Mouse (Mus musculus): ENCODE results near the gene Rcan3. TPM values are rescaled to one million over a fixed set of nuclear protein-coding genes. Genes with fewer than 3 reads are reported as not detected.
A peak's percentile ranks its signal among the peaks of the same experiment; 100 is the strongest.

Rcan3 gene
- polyA plus RNA-seq, 1 experiment from 2014 or later = 17.8 TPM

- Histone ChIP-seq H3K4me2 (ENCODE audit: low read length) (peak overlapping the region; percentile 25), H3K4me1 (replicated peaks; ENCODE audit: insufficient read depth, low read length) (peaks cover 16% of the 10 kb centered on the region; the same call in 1 of the 2 replicates), H3K4me3 (replicated peaks; ENCODE audit: low read depth, low read length) (no peak overlapping the region), H3K27ac (peak overlapping the region; percentile 48; the same call in 1 of the 2 replicates), H3K9ac (ENCODE audit: low read depth, low read length) (no peak overlapping the region), H3K36me3 (ENCODE audit: insufficient read depth, low read length) (0 out of 2 replicates have a peak, but pooled peaks cover 3% of the 10 kb centered on the region), H3K9me3 (replicated peaks; ENCODE audit: low read length) (no peaks in the 10 kb centered on the region), H3K27me3 (ENCODE audit: insufficient read depth, low read length) (no peaks in the 10 kb centered on the region)
- peak; percentile 44 for DNase-seq (ENCODE audit: low spot score)
- no peak for TF ChIP-seq CTCF (IDR thresholded peaks at IDR 0.05; ENCODE audit: low read depth)
- 34% methylated on average over 18 of the region's 18 CpGs for WGBS
- no peak for ATAC-seq (replicated peaks; ENCODE audit: low FRiP score, low read depth)
Measured at GRCm38 (mm10) chr4:135451360-135452015, 17.8 kb upstream of the Rcan3 start.

GRCm38 (mm10) chr4:135442473-135442872 is 8.8 kb upstream of the Rcan3 start:
- no peak for TF ChIP-seq CTCF (IDR thresholded peaks at IDR 0.05; ENCODE audit: low read depth)
- no peak for ATAC-seq (replicated peaks; ENCODE audit: low FRiP score, low read depth)
- Histone ChIP-seq H3K4me2 (ENCODE audit: low read length) (no peak overlapping the region), H3K27ac (no peak overlapping the region), H3K9ac (ENCODE audit: low read depth, low read length) (no peak overlapping the region), H3K9me3 (replicated peaks; ENCODE audit: low read length) (no peaks in the 10 kb centered on the region), H3K27me3 (ENCODE audit: insufficient read depth, low read length) (no peaks in the 10 kb centered on the region), H3K4me3 (replicated peaks; ENCODE audit: low read depth, low read length) (no peak overlapping the region), H3K4me1 (replicated peaks; ENCODE audit: insufficient read depth, low read length) (no peaks in the 10 kb centered on the region), H3K36me3 (ENCODE audit: insufficient read depth, low read length) (no peaks in the 10 kb centered on the region)
- DNase-seq (ENCODE audit: low spot score) = no peak
- 71% methylated on average over 5 of the region's 5 CpGs for WGBS

- H3K4me2 ChIP-seq (ENCODE audit: low read length) = no peak overlapping the region
- ATAC-seq (replicated peaks; ENCODE audit: low FRiP score, low read depth) (no peak), DNase-seq (ENCODE audit: low spot score) (peak; percentile 46)
- H3K27me3 ChIP-seq (ENCODE audit: insufficient read depth, low read length) = no peaks in the 10 kb centered on the region
- no peaks in the 10 kb centered on the region for H3K36me3 ChIP-seq (ENCODE audit: insufficient read depth, low read length)
- peak overlapping the region; percentile 51; the same call in 1 of the 2 replicates for H3K27ac ChIP-seq
- H3K9ac ChIP-seq (ENCODE audit: low read depth, low read length) = no peak overlapping the region
- 56% methylated on average over 9 of the region's 9 CpGs for WGBS
- H3K4me1 ChIP-seq (replicated peaks; ENCODE audit: insufficient read depth, low read length) = no peaks in the 10 kb centered on the region
- TF ChIP-seq CTCF (IDR thresholded peaks at IDR 0.05; ENCODE audit: low read depth) = peak; percentile 80
- no peaks in the 10 kb centered on the region for H3K9me3 ChIP-seq (replicated peaks; ENCODE audit: low read length)
- no peak overlapping the region for H3K4me3 ChIP-seq (replicated peaks; ENCODE audit: low read depth, low read length)
Measured at GRCm38 (mm10) chr4:135439904-135440522, 6.4 kb upstream of the Rcan3 start.

DNA sequence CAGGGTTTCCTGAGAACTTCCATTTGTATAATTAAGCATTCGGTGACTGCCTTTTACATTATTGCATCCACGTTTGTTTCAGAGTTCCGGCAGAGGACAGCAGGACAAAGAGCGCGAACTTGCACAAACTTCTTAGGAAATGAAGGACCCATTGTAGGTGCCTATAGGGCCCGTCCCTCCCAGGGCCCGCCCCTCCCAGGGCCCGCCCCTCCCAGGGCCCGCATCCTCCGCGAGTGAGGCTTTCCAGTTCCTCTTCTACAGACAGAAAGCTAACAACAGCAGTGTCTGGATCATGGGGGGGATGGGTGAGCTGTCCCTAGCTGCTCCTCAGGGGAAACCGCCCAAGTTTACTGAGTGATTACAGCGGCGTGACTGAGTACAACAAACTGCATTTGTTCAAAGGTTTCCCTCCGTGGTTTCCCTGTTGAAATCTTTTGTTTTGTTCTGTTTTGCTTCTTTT is 5.6 kb upstream of the Rcan3 start:
- TF ChIP-seq CTCF (IDR thresholded peaks at IDR 0.05; ENCODE audit: low read depth) = 0 out of 2 replicates have a peak, but pooled peaks have one; percentile 2
- ATAC-seq (replicated peaks; ENCODE audit: low FRiP score, low read depth) (peak; percentile 83), DNase-seq (ENCODE audit: low spot score) (peak; percentile 87)
- H3K36me3 ChIP-seq (ENCODE audit: insufficient read depth, low read length) = no peaks in the 10 kb centered on the region
- H3K4me1 ChIP-seq (replicated peaks; ENCODE audit: insufficient read depth, low read length) = 0 out of 2 replicates have a peak, but pooled peaks cover 3% of the 10 kb centered on the region
- H3K9ac ChIP-seq (ENCODE audit: low read depth, low read length) = 0 out of 2 replicates have a peak overlapping the region, but pooled peaks have one; percentile 20
- H3K4me3 ChIP-seq (replicated peaks; ENCODE audit: low read depth, low read length) = 0 out of 2 replicates have a peak overlapping the region, but pooled peaks have one; percentile 8
- H3K27me3 ChIP-seq (ENCODE audit: insufficient read depth, low read length) = no peaks in the 10 kb centered on the region
- H3K4me2 ChIP-seq (ENCODE audit: low read length) = peak overlapping the region; percentile 45
- H3K9me3 ChIP-seq (replicated peaks; ENCODE audit: low read length) = no peaks in the 10 kb centered on the region
- 2% methylated on average over 15 of the region's 15 CpGs for WGBS
- peak overlapping the region; percentile 51 for H3K27ac ChIP-seq

DNA sequence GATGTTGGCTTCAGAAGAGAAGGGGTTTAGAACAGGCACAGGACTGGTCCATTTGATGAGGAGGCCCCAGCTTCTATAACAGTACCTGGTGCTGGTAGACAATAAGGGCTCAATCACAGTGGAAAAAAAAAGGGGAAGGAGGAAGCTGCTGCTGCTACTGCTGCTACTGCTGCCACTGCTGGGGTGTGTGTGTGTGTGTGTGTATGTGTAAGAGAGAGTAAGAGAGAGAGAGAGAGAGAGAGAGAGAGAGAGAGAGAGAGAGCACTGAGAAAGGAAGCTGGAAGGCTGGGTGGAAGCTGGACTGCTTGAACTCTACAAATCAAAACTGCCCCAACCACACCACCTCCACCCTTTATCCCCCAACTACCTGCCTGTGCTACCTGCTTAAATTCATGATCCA is 4.3 kb upstream of the Rcan3 start:
- no peak overlapping the region for H3K27ac ChIP-seq
- no peaks in the 10 kb centered on the region for H3K9me3 ChIP-seq (replicated peaks; ENCODE audit: low read length)
- no peak for TF ChIP-seq CTCF (IDR thresholded peaks at IDR 0.05; ENCODE audit: low read depth)
- no peaks in the 10 kb centered on the region for H3K27me3 ChIP-seq (ENCODE audit: insufficient read depth, low read length)
- DNase-seq (ENCODE audit: low spot score) (no peak), ATAC-seq (replicated peaks; ENCODE audit: low FRiP score, low read depth) (no peak)
- 0 out of 2 replicates have a peak, but pooled peaks cover 3% of the 10 kb centered on the region for H3K4me1 ChIP-seq (replicated peaks; ENCODE audit: insufficient read depth, low read length)
- no peaks in the 10 kb centered on the region for H3K36me3 ChIP-seq (ENCODE audit: insufficient read depth, low read length)
- no peak overlapping the region for H3K4me3 ChIP-seq (replicated peaks; ENCODE audit: low read depth, low read length)
- no peak overlapping the region for H3K4me2 ChIP-seq (ENCODE audit: low read length)
- no peak overlapping the region for H3K9ac ChIP-seq (ENCODE audit: low read depth, low read length)

GRCm38 (mm10) chr4:135436291-135436690 is 2.6 kb upstream of the Rcan3 start:
- Histone ChIP-seq H3K36me3 (ENCODE audit: insufficient read depth, low read length) (no peaks in the 10 kb centered on the region), H3K9me3 (replicated peaks; ENCODE audit: low read length) (no peaks in the 10 kb centered on the region), H3K4me3 (replicated peaks; ENCODE audit: low read depth, low read length) (no peak overlapping the region), H3K4me1 (replicated peaks; ENCODE audit: insufficient read depth, low read length) (0 out of 2 replicates have a peak, but pooled peaks cover 3% of the 10 kb centered on the region), H3K4me2 (ENCODE audit: low read length) (no peak overlapping the region), H3K9ac (ENCODE audit: low read depth, low read length) (no peak overlapping the region), H3K27me3 (ENCODE audit: insufficient read depth, low read length) (no peaks in the 10 kb centered on the region), H3K27ac (no peak overlapping the region)
- DNase-seq (ENCODE audit: low spot score) = peak; percentile 34
- no peak for TF ChIP-seq CTCF (IDR thresholded peaks at IDR 0.05; ENCODE audit: low read depth)
- WGBS = 59% methylated on average over 13 of the region's 13 CpGs
- ATAC-seq (replicated peaks; ENCODE audit: low FRiP score, low read depth) = no peak

Measured in kidney, postnatal 0 days (tissue).